Mouse (Mus musculus) embryonic facial prominence, embryonic 11.5 days (tissue): Measurements from ENCODE around the gene Mtmr11. TPM values are rescaled to one million over a fixed set of nuclear protein-coding genes. Genes with fewer than 3 reads are reported as not detected.

Experiments
- ATAC-seq: fragments of 200-750 bp; cut with Nextera tagmentation; replicated peaks from 2 replicates; pipeline ENCODE4 v1.8.0; 2017; ENCODE audit warnings: low read depth; ENCODE audit not compliant: insufficient number of reproducible peaks, low FRiP score, low TSS enrichment
- DNase-seq: peaks from one replicate; pipeline ENCODE4 v3.0.0-alpha.2; 2015; ENCODE audit warnings: low spot score
- H3K27ac ChIP-seq: fragments of 300-500 bp; sonication (generic); replicated peaks from 2 replicates; pipeline ENCODE4 v1.5.1; 2014; ENCODE audit warnings: mild to moderate bottlenecking, low read depth, low read length, control low read depth
- H3K27me3 ChIP-seq: fragments of 300-500 bp; sonication (generic); 2 replicates; pipeline ENCODE4 v1.6.1; 2014; ENCODE audit warnings: mild to moderate bottlenecking, low read length, moderate library complexity, mixed read lengths; ENCODE audit not compliant: control insufficient read depth, insufficient read depth
- H3K36me3 ChIP-seq: fragments of 300-500 bp; sonication (generic); replicated peaks from 2 replicates; pipeline ENCODE4 v1.6.1; 2014; ENCODE audit warnings: low read depth, mild to moderate bottlenecking, low read length, moderate library complexity, mixed read lengths; ENCODE audit not compliant: control insufficient read depth, insufficient read depth
- H3K4me1 ChIP-seq: fragments of 300-500 bp; sonication (generic); 2 replicates; pipeline ENCODE4 v1.6.1; 2014; ENCODE audit warnings: low read length, mixed read lengths; ENCODE audit not compliant: control insufficient read depth, insufficient read depth
- H3K4me2 ChIP-seq: fragments of 300-500 bp; sonication (generic); 2 replicates; pipeline ENCODE4 v1.6.1; 2014; ENCODE audit warnings: low read depth, mild to moderate bottlenecking, control low read depth, low read length, moderate library complexity
- H3K4me3 ChIP-seq: fragments of 300-500 bp; sonication (generic); 2 replicates; pipeline ENCODE4 v1.5.1; 2014; ENCODE audit warnings: low read depth, low read length, control low read depth
- H3K9ac ChIP-seq: fragments of 300-500 bp; sonication (generic); replicated peaks from 2 replicates; pipeline ENCODE4 v1.6.1; 2014; ENCODE audit warnings: mild to moderate bottlenecking, control low read depth, low read length
- H3K9me3 ChIP-seq: fragments of 300-500 bp; sonication (generic); replicated peaks from 2 replicates; pipeline ENCODE4 v1.6.1; 2016; ENCODE audit warnings: mild to moderate bottlenecking, low read length, inconsistent platforms, mixed read lengths; ENCODE audit not compliant: control insufficient read depth
- WGBS: fragments of 180-500 bp; shearing (Covaris S2); extraction: QIAGEN DNeasy Blood & Tissue Kit; methylation state at CpG from one replicate; pipeline ENCODE4 v1.1.7; 2014; 5-methylcytosine and 5-hydroxymethylcytosine counted together
- microRNA-seq: library from miRNA; unstranded; fragments of <30 nt; microRNA quantifications from one replicate; pipeline ENCODE4, GENCODE M21; 2016; ENCODE audit warnings: borderline number of aligned reads
- polyA plus RNA-seq: library from polyadenylated mRNA; unstranded; fragments of >200 nt; fragmentation: Nextera tagmentation; extraction: Ambion mirVana; gene quantifications from 2 replicates; pipeline ENCODE4 v1.2.1, GENCODE M21; 2014

Mtmr11 gene
- polyA plus RNA-seq, 1 experiment from 2014 or later = 28.4 TPM

- Histone ChIP-seq H3K4me2 (peak within 1 kb of the TSS; percentile 82), H3K4me1 (peaks cover 8% of the 10 kb centered on the region), H3K27ac (peak within 1 kb of the TSS; percentile 99), H3K27me3 (no peaks in the 10 kb centered on the region), H3K9me3 (no peaks in the 10 kb centered on the region), H3K9ac (peak within 1 kb of the TSS; percentile 93), H3K4me3 (peak within 1 kb of the TSS; percentile 62), H3K36me3 (no peaks in the 10 kb centered on the region)
- ATAC-seq = peak; percentile 91
- DNase-seq = peak; percentile 94
- 1% methylated on average over 43 of the region's 43 CpGs for WGBS
Measured at GRCm38 (mm10) chr3:96220765-96221639, 59.2 kb downstream of the Mtmr11 start, which contains the start of the genes Hist2h2ac and Hist2h2be. Gene Hist2h2ac, minus strand, starts transcription at chr3:96220880. Gene Hist2h2be, plus strand, starts transcription at chr3:96221119.

Small RNA genes within 50 kb of the gene (microRNA-seq; reads per million reads assigned to microRNA genes)
- gene Gm44492 = not detected

Other genes with a start within 250 kb of the Mtmr11 start
- gene Anp32e, start 232.8 kb upstream of the Mtmr11 start, polyA plus RNA-seq = 120 and 128 TPM in 2 replicates
- 63.1 and 64.8 TPM in 2 replicates for gene Plekho1, start 166.0 kb upstream of the Mtmr11 start, polyA plus RNA-seq
- 20.7 and 21.3 TPM in 2 replicates for gene Vps45, start 103.5 kb upstream of the Mtmr11 start, polyA plus RNA-seq
- 10.7 and 12.1 TPM in 2 replicates for gene Otud7b, start 57.5 kb upstream of the Mtmr11 start, polyA plus RNA-seq
- gene Sf3b4, start 10.3 kb downstream of the Mtmr11 start, polyA plus RNA-seq = 212 and 232 TPM in 2 replicates
- gene Sv2a, start 19.1 kb downstream of the Mtmr11 start, polyA plus RNA-seq = 4.3 and 4.8 TPM in 2 replicates
- gene Bola1, start 57.7 kb downstream of the Mtmr11 start, polyA plus RNA-seq = 59.4 and 61.9 TPM in 2 replicates
- gene Hist2h2ab, start 57.9 kb downstream of the Mtmr11 start, polyA plus RNA-seq = 1.5 TPM in 1 of 2 replicates, not detected in the other
- 12.5 and 15.5 TPM in 2 replicates for gene Hist2h2ac, start 58.9 kb downstream of the Mtmr11 start, polyA plus RNA-seq
- 11.5 and 12.4 TPM in 2 replicates for gene Hist2h2be, start 59.1 kb downstream of the Mtmr11 start, polyA plus RNA-seq
- gene Hist2h3c2, start 77.1 kb downstream of the Mtmr11 start, polyA plus RNA-seq = 9.8 and 11.8 TPM in 2 replicates
- gene Hist2h2aa2, start 78.3 kb downstream of the Mtmr11 start, polyA plus RNA-seq = 45.8 and 51.6 TPM in 2 replicates
- gene Hist2h2aa1, start 83.5 kb downstream of the Mtmr11 start, polyA plus RNA-seq = 7.0 and 15.3 TPM in 2 replicates
- 0.50 and 1.8 TPM in 2 replicates for gene Hist2h3c1, start 84.7 kb downstream of the Mtmr11 start, polyA plus RNA-seq
- 4.4 TPM in 2 replicates for gene Hist2h4, start 101.3 kb downstream of the Mtmr11 start, polyA plus RNA-seq
- gene Hist2h3b, start 106.7 kb downstream of the Mtmr11 start, polyA plus RNA-seq = 79.1 and 90.2 TPM in 2 replicates
- gene Hist2h2bb, start 107.7 kb downstream of the Mtmr11 start, polyA plus RNA-seq = 18.6 and 25.6 TPM in 2 replicates
- gene Fcgr1, start 132.0 kb downstream of the Mtmr11 start, polyA plus RNA-seq = 1.3 and 2.1 TPM in 2 replicates